Mouse (Mus musculus) liver, embryonic 14.5 days (tissue): ENCODE results near the gene Alyref.

ENCODE experiments used
- CTCF ChIP-seq: IDR thresholded peaks from 2 replicates; pipeline ENCODE4 v1.5.1; 2016; ENCODE audit warnings: antibody characterized with exemption, low read depth, control low read depth
- EP300 ChIP-seq: IDR thresholded peaks from 2 replicates; pipeline ENCODE4 v1.6.1; 2016; ENCODE audit warnings: antibody characterized with exemption, low read depth

- TF ChIP-seq EP300 (no peak), CTCF (no peak)
Measured at GRCm38 (mm10) chr11:120562949-120563348, 35.2 kb downstream of the Alyref start.
